Mouse (Mus musculus): ENCODE data around the gene Cysltr2. TPM values are rescaled to one million over a fixed set of nuclear protein-coding genes. Genes with fewer than 3 reads are reported as not detected.

Cysltr2 gene
- polyA plus RNA-seq (2012; rRNA removed) = 0.37 and 1.1 TPM in 2 replicates

DNA sequence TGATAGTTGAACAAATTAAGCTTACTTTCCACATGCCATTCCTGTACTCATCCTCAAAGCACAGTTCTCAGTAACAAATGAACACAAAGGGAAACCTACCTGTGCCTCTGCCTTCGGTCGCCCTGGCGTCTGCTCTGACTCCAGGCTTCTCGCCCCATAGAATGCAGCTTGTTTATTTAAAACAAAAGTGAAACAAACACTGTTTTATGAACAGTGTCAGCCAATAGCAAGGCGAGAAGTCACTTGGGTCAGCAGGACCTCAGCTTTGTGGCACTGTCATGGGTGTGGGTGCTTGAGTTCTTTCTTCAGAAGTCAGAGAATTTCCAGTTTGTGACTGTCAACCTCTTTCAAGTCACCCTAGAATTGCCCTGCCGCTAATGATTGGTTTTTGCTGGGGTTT, at the start of gene Cysltr2:
Cysltr2 (minus strand) TSS at position 178 of the 400 bp plus-strand sequence.
- no peak for DNase-seq (ENCODE audit: low read depth)

DNA sequence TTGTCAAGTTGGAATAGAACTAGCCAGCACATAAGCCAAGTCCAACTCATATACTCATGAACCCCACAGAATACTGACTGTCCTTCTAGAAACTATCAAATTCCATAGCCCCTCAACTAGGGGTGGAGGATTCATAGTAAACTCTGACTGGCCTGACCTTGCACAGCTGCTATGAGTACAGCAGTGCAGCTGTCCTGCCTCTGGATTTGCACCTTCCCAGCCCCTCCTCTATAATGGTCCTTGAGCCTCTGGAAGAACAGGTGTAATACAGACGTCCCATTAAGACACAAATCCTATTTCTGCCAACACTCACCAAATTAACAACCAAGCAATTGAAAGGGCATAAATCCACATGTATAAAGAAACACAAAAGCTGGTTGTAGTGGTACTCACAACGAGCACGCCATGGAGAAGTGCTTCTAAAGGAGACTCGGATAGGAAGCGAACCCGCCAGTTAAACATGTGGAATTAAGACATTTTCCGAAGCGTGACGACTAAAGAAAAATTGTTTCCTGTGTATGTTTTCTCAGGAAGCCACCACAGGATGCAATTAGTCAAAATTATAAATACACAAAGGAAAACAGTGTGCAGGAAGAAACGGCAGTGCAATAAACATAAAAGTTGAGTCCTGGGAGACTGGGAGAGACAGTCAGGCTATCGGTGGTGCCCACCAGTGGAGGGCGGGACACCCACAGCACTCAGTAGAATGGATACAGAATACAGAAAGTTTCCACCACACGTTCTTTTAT, 46.1 kb upstream of the Cysltr2 start:
- no peak for DNase-seq (ENCODE audit: low read depth)

DNA sequence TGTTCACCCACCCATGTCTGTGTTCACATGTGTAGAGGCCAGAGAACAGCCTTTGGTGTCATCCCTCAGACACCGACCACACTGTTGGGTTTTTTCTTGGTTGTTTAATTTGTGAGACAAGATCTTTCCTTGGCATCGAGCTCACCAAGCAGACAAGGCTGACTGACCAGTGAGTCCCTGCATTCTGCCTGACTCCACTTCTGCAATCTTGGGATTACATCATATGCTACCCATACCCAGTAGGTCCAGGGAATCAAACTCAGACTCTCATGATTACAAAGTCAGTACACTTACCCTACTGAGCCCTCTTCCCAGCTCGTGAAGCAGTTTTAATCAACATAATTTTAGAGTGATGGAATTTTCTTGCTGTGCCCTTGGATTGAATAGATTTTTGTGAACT, 44.0 kb upstream of the Cysltr2 start:
- DNase-seq (ENCODE audit: low read depth) = no peak

DNA sequence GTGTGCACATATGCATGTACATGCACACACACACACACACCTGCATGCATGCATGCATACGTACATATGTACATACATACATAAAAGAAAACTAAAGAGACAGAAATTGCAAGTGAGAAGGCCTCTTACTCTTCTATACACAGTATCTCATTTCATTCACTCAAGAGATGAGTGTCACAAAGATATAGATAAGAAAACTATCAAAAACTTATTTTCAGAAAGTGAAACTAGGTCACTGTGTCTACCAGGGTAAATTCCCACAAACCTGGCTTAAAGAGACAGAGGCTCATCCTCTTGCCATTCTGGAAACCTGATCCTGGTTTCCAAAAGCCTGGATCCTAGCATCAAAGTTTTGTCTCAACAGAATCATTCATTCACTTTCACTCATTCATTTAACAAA, 39.3 kb upstream of the Cysltr2 start:
- DNase-seq (ENCODE audit: low read depth) = no peak

DNA sequence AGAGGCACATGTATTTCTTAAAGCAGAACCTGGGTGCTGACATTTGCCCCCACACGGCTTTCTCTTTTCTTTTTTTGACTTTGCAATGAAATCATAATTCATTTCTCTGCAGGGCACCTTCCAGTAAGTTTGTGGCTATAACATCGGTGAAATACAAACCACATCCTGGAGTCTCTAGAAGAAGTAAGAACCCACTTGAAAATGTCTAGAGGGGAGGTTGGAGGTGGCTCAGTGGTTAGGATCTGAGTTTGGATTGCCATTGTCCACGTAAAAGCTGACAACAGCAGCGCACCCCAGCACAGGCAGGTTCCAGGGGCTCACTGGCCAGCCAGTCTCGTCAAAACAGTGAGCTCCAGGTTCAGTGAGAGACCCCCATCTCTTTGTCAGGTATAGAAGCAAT, 38.8 kb upstream of the Cysltr2 start:
- DNase-seq (ENCODE audit: low read depth) = no peak

DNA sequence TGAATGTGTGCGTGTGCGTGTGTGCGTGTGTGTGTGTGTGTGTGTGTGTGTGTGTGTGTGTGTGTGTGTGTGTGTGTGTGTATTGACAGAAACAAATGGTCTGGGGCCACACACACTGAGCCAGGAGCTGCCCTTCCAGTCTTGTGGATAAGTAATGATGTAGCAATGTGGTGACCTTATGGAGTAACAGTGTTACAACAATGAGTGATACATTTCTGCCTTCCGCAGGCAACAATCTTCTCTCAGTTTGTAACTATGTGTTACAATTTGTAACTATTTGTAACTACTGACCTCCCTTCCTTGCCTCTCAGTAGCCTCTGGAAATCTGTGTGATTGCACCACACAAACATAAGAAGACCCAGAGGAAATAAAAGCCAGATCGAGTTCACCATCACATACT, 38.3 kb upstream of the Cysltr2 start:
- DNase-seq (ENCODE audit: low read depth) = peak; percentile 14

DNA sequence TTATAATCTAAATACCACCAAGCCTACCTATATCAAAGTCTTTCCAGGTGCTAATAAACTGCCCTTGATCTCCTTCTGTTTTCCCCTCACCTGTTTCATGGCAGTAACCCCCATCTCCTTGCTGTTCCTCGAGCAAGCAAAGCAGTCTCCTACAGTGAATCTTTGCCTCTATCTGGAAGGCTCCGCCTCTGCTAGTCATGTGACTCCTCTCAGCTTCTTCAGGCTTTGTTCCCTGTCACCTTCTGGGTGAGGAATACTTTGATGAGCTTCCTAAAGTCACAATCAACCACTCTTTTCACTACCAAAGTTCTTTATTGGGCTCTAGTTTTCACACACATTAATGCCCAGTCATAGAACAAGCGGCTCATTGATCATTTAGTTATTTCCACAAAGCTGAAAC, 37.5 kb upstream of the Cysltr2 start:
- no peak for DNase-seq (ENCODE audit: low read depth)

DNA sequence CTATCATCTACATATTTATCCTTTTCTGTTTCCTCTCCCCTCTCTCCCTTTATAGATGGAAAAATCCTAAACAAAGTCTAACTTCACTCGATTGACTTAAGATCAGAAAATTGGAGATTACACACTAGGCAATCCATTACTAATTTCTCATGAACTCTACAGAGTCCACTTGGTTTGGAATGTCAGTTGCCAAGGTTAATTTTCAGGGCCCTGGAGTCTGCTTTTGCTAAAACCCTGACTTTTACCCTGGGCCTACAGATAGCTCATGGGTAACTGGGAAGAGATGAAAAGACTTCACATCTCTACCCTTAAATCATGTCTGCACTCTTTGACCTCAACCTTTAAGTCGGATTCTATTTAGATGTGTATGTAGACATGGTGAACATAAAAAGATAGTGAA, 34.6 kb upstream of the Cysltr2 start:
- DNase-seq (ENCODE audit: low read depth) = no peak

DNA sequence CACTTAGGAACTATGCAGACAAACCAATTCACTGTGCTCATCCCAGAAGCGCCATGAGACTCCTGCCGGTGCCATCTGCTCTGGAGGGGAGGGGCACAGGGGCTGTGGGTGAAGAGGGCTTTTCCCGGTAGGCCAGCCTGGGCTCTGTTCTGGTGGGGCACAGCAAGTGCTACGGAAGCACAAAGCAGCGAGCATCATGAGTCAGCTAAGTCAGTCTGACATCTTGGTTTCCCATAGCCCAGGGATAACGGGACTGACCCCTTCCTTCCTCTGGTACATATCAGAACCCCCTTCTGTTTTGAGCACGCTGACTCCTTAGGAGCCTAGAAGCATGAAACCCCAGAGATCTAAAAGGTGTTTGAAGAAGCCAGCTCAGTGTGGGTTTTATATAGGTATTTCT, 15.5 kb upstream of the Cysltr2 start:
- DNase-seq (ENCODE audit: low read depth) = no peak

DNA sequence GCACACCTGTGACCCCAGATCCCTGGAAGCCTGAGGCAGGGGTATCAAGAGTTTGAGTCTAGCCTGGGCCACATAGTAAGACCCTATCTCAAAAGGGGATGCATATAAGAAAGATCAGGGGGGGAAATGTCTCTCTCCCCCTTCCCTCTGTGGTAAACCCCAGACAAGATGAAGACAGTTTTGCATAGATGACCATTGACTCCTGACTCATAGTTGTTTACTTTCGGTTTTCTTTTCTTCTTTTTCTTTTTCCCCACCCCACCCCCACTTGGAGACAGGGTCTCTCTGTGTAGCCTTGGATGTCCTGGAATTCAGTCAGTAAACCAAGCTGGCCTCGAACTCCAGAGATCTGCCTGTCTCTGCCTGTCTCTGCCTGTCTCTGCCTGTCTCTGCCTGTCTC, 9.8 kb upstream of the Cysltr2 start:
- no peak for DNase-seq (ENCODE audit: low read depth)

DNA sequence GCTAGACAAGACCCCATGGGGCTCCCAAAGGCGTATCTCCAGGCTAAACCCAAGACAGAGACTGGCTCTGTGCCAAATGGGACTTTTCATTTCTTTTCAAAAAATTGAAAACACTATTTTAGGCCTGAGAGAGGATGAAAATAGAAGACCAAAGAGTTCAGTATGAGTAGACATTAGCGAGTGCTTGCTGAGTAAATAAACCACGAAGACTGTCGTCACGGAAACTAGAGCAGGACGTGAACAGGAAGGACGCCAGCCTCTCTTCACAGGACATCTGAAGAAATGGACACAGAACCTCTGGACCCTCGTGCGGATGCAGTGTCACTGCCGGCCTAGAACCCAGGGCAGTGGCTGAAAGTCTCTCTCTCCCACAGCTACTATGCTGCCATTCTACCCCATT, 8.8 kb upstream of the Cysltr2 start:
- no peak for DNase-seq (ENCODE audit: low read depth)

DNA sequence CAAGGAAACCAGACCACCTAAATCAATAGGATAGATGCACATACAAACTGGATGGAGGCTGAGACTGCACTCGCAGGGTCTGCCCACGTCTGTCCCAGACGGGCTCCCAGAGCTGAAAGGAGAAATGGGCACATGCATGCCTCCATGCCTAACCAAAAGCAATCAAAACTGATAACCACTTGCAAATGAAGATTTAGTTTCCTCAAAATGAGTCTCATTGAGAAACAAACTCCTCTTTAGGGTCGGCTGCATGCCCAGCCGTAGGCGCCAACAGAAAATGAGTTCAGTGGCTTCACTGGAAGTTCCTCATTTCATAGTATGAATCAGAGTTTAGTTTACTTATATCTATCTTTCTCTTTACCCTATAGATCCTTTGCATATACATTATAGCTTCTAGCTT, 7.9 kb upstream of the Cysltr2 start:
- no peak for DNase-seq (ENCODE audit: low read depth)

DNA sequence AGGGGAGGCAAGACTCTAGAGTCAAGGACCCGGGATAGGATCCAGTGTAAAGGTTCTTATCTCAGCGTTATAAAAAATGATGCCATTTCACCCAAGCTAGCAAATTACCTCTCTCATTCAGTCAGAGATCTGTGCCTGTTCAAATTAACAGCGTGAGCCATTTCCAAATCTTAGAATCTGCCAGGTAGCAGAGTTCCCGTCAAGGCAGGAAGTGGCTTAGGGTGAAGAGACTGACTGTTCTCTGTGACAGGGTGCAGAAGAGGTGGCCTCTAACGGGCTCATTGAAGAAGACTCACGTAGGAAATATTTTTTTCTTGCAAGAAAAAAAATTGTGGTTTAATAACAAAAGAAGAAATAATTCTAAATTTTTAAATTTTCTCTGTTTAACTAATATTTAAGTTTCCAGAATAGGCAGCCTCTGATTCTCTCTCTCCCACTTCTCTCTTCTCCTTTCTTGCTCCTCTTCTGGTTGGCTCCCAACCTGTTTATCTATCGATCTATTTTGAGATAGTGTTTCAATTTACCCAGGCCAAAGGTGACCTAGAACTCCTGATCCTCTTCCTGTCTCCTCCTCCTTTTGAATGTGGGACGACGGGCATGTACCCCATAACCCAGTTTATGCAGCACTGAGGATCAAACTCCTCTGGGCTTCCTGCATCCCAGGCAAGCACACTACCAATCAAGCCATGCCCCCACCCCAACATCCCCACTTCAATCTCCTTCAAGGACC, 3.5 kb downstream of the Cysltr2 start:
- no peak for DNase-seq (ENCODE audit: low read depth)

DNA sequence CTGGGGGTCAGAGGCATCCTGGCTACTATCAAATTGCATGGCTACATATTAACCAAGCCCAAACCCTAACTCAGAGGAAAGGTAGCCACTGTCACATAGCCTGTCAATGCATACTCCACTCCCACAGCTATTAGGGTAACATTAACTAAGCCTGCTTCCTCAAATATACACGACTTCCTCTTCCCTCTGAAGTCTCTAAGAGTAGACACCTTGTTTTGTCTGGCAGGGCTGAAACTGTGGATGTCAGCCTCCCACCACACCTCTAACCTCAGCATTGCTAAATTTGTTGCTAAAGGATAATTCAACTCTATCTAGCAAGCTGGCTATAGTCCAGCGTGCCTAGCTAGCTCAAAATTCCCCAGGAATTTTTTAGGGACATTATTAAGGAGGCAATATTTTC, 7.2 kb downstream of the Cysltr2 start:
- DNase-seq (ENCODE audit: low read depth) = no peak

DNA sequence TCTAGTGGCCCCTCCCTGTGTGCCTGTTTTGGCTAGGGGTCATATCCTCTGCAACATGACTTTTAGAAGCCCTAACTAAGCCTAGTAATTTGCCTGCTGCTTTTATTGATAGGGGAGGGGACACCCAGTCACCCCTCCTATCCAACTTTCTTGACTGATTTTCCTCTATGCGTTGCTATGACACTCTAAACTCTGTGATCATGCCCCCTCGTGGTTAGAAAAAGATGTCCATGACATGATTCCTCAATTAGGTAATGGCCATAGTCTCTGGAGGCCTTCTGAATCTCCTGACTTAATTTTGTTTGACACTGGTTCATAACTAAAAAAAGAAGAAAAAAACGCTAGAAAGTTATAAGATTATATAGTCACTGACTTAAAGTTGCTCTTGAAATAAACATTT, 15.6 kb downstream of the Cysltr2 start:
- DNase-seq (ENCODE audit: low read depth) = no peak

DNA sequence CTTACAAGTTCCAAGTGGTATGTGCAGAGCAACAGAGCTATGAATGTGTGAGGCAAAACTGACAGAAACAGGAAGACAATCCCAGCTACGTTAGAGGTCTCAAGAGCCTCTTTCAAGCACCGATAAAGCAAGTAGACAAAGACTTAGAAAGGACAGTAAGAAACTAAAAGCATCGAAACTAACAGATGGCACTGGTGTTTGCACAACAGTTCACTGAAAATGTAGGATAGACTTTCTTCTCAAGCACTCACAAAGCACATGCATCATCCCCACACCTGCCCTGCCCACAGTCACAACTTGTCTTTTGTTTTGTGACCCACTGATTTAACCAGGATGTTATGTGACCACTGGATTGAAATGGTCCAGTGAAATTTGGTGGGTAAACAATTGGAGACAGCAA, 17.7 kb downstream of the Cysltr2 start:
- no peak for DNase-seq (ENCODE audit: low read depth)

DNA sequence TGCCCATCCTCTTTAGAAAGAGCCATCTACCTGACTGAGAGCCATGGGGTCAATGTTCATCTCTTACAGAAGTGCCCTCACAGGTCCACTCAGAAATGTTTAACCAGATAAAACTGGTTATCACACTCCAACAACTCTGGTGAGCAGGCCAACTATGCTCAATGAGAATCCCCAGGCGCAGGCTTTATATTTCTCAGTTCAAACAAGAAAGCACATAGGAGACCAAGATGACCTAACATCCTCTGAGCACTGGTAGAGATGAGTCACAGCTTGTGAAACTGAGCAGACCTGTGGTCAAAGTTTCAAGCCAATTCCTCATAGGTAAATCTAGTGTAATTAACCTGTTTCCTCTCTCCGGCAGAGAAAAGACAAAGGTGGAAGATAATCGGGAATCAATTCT, 31.6 kb downstream of the Cysltr2 start:
- DNase-seq (ENCODE audit: low read depth) = no peak

DNA sequence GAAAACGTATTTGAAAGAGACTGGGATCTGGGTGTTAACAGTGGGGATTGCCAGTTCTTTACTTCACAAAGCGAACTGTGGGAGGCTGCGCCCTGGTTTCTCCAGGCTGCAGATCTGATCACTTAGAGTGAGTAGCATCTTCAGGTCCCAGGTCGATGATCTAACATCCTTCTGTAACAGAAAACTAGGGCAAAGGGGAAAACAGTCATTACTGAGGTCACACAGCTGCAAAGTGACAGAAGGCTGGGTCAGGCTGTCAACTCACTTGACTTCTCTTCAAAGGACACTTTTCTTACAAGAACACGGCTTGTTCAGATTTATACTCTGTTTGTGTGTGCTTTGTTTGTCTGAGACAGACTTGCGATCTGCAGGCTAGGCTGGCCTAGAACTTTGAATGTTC, 33.5 kb downstream of the Cysltr2 start:
- DNase-seq (ENCODE audit: low read depth) = no peak

DNA sequence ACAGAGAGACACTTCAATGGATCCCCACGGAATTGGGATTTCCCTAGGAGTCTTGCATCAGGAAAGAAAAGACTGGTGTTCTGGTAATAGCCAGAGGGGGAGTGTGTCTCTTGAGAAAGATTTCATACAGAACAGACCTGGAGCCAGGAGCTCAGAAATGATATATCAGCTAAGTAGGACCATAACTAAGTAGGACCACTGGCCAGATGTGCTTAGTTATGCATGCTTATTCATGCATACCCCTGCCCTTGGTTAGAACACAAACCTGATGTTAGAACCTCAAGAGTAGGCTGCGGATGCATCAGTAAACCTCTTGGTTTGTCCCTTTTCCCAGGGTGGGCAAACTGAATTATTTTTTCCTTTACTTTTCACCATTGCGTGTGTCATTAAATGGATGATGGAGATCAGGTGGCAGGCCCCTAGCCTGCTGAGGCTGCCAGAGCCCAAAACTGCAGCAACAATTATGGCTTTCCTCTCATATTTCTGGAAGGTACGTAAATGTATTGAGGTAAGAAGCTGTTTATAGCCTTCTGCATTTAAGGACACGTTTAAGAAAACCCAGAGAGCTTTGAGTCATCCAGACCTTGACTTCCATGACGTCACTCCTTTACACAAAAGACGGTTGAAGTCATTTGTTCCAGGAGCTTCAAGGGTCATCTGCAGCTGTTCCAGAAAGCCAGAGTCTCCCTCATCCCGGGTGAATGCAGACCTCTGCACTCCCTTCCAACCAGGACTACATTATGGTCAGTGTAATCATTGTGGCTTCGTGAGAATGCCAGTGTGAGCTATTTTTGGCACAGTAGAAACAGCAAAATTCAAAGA, 35.0 kb downstream of the Cysltr2 start:
- no peak for DNase-seq (ENCODE audit: low read depth)

DNA sequence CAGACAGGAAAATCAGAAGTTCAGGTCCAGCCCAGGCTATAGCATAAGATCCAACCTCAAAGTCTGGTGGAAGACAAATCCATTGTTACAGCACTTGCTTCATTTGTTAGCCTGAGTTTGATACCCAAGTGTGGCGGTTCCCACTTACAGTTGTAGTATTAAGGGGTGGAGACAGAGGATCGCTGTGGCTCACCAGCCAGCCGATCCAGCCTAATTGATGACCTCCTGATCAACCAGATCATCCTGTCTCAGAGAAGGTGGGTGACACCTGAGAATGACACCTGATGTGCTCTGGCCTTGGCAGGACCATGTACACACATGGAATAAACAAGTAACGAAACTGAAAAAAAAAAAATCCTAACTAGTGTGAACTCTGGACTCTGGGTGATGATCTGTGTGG, 47.1 kb downstream of the Cysltr2 start:
- no peak for DNase-seq (ENCODE audit: low read depth)

DNA sequence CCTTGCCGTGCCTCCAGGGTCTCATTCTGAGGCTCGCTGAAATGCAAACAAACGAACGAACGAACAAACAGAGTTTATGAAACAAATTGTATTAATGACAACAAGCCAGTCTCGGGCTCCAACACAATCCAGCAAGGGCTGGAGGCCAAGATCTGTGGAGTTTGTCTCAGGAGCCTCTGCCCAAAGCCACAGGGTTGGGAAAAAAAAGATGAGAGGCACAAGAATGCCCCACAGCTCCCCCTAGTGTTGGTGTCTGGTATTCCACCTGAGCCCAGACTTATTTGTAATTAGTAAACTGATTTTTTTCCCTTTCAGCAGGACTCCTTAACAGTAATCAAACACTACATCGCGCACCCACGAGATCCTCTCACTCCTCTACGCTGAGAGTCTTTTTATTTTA, 48.6 kb downstream of the Cysltr2 start:
- DNase-seq (ENCODE audit: low read depth) = no peak

DNA sequence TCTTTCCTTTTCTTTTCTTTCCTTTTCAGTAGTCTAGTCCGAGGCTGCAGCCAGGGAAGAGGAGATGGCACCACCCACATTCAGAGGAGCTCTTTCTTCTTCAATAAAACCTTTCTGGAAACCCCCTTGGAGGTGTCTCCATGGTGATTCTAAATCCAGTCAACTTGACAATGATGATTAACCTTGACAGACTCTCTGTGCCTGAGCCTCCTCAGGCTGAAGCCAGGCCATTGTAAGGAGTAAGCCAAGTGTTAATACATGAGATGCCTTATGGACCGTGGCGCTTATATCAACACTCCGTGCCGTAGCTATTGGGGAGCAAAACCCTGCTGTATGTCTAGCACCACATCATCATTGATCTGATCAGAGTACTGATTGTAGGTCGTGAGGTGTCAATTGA, 50.8 kb downstream of the Cysltr2 start:
- no peak for DNase-seq (ENCODE audit: low read depth)

DNA sequence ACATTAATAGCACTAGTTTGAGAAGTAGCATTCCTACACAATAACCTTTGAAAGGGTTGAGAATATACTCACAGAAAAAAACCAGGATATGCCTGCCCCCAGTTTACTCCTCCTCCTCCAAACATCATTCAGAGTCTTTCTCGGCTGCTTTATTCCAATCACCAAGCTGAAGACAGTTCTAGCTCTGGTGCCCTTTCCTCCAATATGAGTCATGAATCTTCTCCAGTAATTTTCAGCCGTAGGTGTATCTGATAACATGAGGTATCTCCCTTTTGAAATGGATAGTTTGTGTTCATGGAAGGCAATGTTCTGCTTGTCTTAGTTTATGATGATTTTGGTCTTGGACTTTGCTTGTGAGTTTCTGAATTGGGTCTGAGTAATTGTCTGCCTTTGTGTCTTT, 62.9 kb downstream of the Cysltr2 start:
- no peak for DNase-seq (ENCODE audit: low read depth)
